Mouse (Mus musculus) hindbrain, embryonic 12.5 days (tissue): Measurements from ENCODE around the gene Mmp15. TPM values are rescaled to one million over a fixed set of nuclear protein-coding genes. Genes with fewer than 3 reads are reported as not detected.
"Not testable (repeated sequence)": the region's sequence is repeated elsewhere in the genome, so short reads cannot be mapped to it uniquely, and the experiment has no call there.

Source experiments
- ATAC-seq: fragments of 200-750 bp; cut with Nextera tagmentation; 2 replicates; pipeline ENCODE4 v1.8.0; 2017; ENCODE audit warnings: moderate TSS enrichment; ENCODE audit not compliant: low FRiP score
- H3K27ac ChIP-seq: fragments of 300-500 bp; sonication (generic); 2 replicates; pipeline ENCODE4 v1.5.1; 2016; ENCODE audit warnings: mild to moderate bottlenecking
- H3K27me3 ChIP-seq: fragments of 300-500 bp; sonication (generic); 2 replicates; pipeline ENCODE4 v1.6.1; 2016; ENCODE audit warnings: mild to moderate bottlenecking
- H3K36me3 ChIP-seq: fragments of 300-500 bp; sonication (generic); 2 replicates; pipeline ENCODE4 v1.6.1; 2016; ENCODE audit warnings: mild to moderate bottlenecking
- H3K4me1 ChIP-seq: fragments of 300-500 bp; sonication (generic); 2 replicates; pipeline ENCODE4 v1.6.1; 2016
- H3K4me2 ChIP-seq: fragments of 300-500 bp; sonication (generic); replicated peaks from 2 replicates; pipeline ENCODE4 v1.6.1; 2016; ENCODE audit warnings: mild to moderate bottlenecking
- H3K4me3 ChIP-seq: fragments of 300-500 bp; sonication (generic); 2 replicates; pipeline ENCODE4 v1.5.1; 2016; ENCODE audit warnings: mild to moderate bottlenecking
- H3K9ac ChIP-seq: fragments of 300-500 bp; sonication (generic); 2 replicates; pipeline ENCODE4 v1.6.1; 2016; ENCODE audit warnings: mild to moderate bottlenecking, moderate library complexity
- H3K9me3 ChIP-seq: fragments of 300-500 bp; sonication (generic); replicated peaks from 2 replicates; pipeline ENCODE4 v1.6.1; 2016; ENCODE audit warnings: mild to moderate bottlenecking
- WGBS: fragments of 180-500 bp; shearing (Covaris S2); methylation state at CpG from one replicate; pipeline ENCODE4 v1.1.7; 2016; 5-methylcytosine and 5-hydroxymethylcytosine counted together
- polyA plus RNA-seq: library from polyadenylated mRNA; unstranded; fragments of >200 nt; fragmentation: Nextera tagmentation; extraction: Ambion mirVana; gene quantifications from 2 replicates; pipeline ENCODE4 v1.2.1, GENCODE M21; 2016

The Mmp15 gene
- polyA plus RNA-seq, 1 experiment from 2014 or later: 31.8 TPM

GRCm38 (mm10) chr8:95369581-95370326 lies 17.7 kb downstream of the Mmp15 start:
- Histone ChIP-seq H3K4me3 (peak overlapping the region; percentile 14; the same call in 1 of the 2 replicates), H3K36me3 (peaks cover 74% of the 10 kb centered on the region), H3K4me1 (0 out of 2 replicates have a peak, but pooled peaks cover 2% of the 10 kb centered on the region), H3K27me3 (no peaks in the 10 kb centered on the region), H3K9ac (no peak overlapping the region), H3K27ac (no peak overlapping the region), H3K4me2 (peak overlapping the region; percentile 37), H3K9me3 (no peaks in the 10 kb centered on the region)
- 57% methylated on average over 20 of the region's 20 CpGs for WGBS
- ATAC-seq: no peak

- H3K4me2 ChIP-seq: no peak overlapping the region
- peaks cover 59% of the 10 kb centered on the region for H3K36me3 ChIP-seq
- H3K9ac ChIP-seq: no peak overlapping the region
- H3K27ac ChIP-seq: no peak overlapping the region
- 0 out of 2 replicates have a peak, but pooled peaks cover 2% of the 10 kb centered on the region for H3K4me1 ChIP-seq
- H3K9me3 ChIP-seq: no peaks in the 10 kb centered on the region
- 90% methylated on average over 12 of the region's 12 CpGs for WGBS
- H3K27me3 ChIP-seq: no peaks in the 10 kb centered on the region
- no peak for ATAC-seq
- no peak overlapping the region for H3K4me3 ChIP-seq
Observed at GRCm38 (mm10) chr8:95373389-95374002, 21.4 kb downstream of the Mmp15 start.

GRCm38 (mm10) chr8:95374429-95374828 lies 22.4 kb downstream of the Mmp15 start:
- Histone ChIP-seq H3K27me3 (no peaks in the 10 kb centered on the region), H3K27ac (no peak overlapping the region), H3K4me1 (no peaks in the 10 kb centered on the region), H3K4me2 (no peak overlapping the region), H3K4me3 (no peak overlapping the region), H3K9me3 (no peaks in the 10 kb centered on the region), H3K36me3 (peaks cover 50% of the 10 kb centered on the region), H3K9ac (no peak overlapping the region)
- ATAC-seq: no peak
- 78% methylated on average over 3 of the region's 3 CpGs for WGBS

- Histone ChIP-seq H3K36me3 (peaks cover 40% of the 10 kb centered on the region), H3K4me3 (no peak overlapping the region), H3K27me3 (no peaks in the 10 kb centered on the region), H3K4me2 (no peak overlapping the region), H3K9ac (no peak overlapping the region), H3K4me1 (no peaks in the 10 kb centered on the region), H3K9me3 (no peaks in the 10 kb centered on the region), H3K27ac (no peak overlapping the region)
- ATAC-seq: no peak
- WGBS: 81% methylated on average over 7 of the region's 7 CpGs
Observed at GRCm38 (mm10) chr8:95375374-95375930, 23.4 kb downstream of the Mmp15 start.

- Histone ChIP-seq H3K4me1 (no peaks in the 10 kb centered on the region), H3K4me2 (no peak overlapping the region), H3K27ac (no peak overlapping the region), H3K9me3 (no peaks in the 10 kb centered on the region), H3K4me3 (no peak overlapping the region), H3K27me3 (no peaks in the 10 kb centered on the region), H3K36me3 (peaks cover 30% of the 10 kb centered on the region), H3K9ac (no peak overlapping the region)
- 86% methylated on average over 12 of the region's 12 CpGs for WGBS
- ATAC-seq: no peak
Observed at GRCm38 (mm10) chr8:95376309-95376999, 24.4 kb downstream of the Mmp15 start.

GRCm38 (mm10) chr8:95377101-95377500 lies 25.0 kb downstream of the Mmp15 start:
- no peaks in the 10 kb centered on the region for H3K27me3 ChIP-seq
- no peak overlapping the region for H3K27ac ChIP-seq
- no peak for ATAC-seq
- H3K4me3 ChIP-seq: no peak overlapping the region
- H3K9me3 ChIP-seq: no peaks in the 10 kb centered on the region
- WGBS: 79% methylated on average over 4 of the region's 4 CpGs
- no peak overlapping the region for H3K4me2 ChIP-seq
- no peaks in the 10 kb centered on the region for H3K4me1 ChIP-seq
- peaks cover 23% of the 10 kb centered on the region for H3K36me3 ChIP-seq
- no peak overlapping the region for H3K9ac ChIP-seq

- no peak overlapping the region for H3K27ac ChIP-seq
- H3K4me1 ChIP-seq: no peaks in the 10 kb centered on the region
- no peak overlapping the region for H3K9ac ChIP-seq
- no peak overlapping the region for H3K4me3 ChIP-seq
- H3K27me3 ChIP-seq: no peaks in the 10 kb centered on the region
- H3K9me3 ChIP-seq: no peaks in the 10 kb centered on the region
- WGBS: 58% methylated on average over 7 of the region's 7 CpGs
- ATAC-seq: no peak
- H3K4me2 ChIP-seq: no peak overlapping the region
- peaks cover 15% of the 10 kb centered on the region for H3K36me3 ChIP-seq
Observed at GRCm38 (mm10) chr8:95377863-95378291, 25.8 kb downstream of the Mmp15 start.

GRCm38 (mm10) chr8:95378928-95379327 lies 26.9 kb downstream of the Mmp15 start:
- H3K9me3 ChIP-seq, H3K4me2 ChIP-seq, H3K36me3 ChIP-seq, H3K27ac ChIP-seq, H3K4me3 ChIP-seq, H3K9ac ChIP-seq, ATAC-seq, H3K4me1 ChIP-seq, H3K27me3 ChIP-seq: not testable (repeated sequence)
- WGBS: 97% methylated on average over 11 of the region's 11 CpGs

GRCm38 (mm10) chr8:95380953-95381352 lies 28.9 kb downstream of the Mmp15 start:
- Histone ChIP-seq H3K4me3 (no peak overlapping the region), H3K4me2 (no peak overlapping the region), H3K27ac (no peak overlapping the region), H3K9me3 (no peaks in the 10 kb centered on the region), H3K4me1 (no peaks in the 10 kb centered on the region), H3K27me3 (no peaks in the 10 kb centered on the region), H3K9ac (no peak overlapping the region), H3K36me3 (no peaks in the 10 kb centered on the region)
- ATAC-seq: no peak

- Histone ChIP-seq H3K4me1 (no peaks in the 10 kb centered on the region), H3K9ac (no peak overlapping the region), H3K4me3 (no peak overlapping the region), H3K4me2 (no peak overlapping the region), H3K9me3 (no peaks in the 10 kb centered on the region), H3K27ac (no peak overlapping the region), H3K36me3 (no peaks in the 10 kb centered on the region), H3K27me3 (no peaks in the 10 kb centered on the region)
- no peak for ATAC-seq
- 81% methylated on average over 3 of the region's 3 CpGs for WGBS
Observed at GRCm38 (mm10) chr8:95381595-95381994, 29.5 kb downstream of the Mmp15 start.

- Histone ChIP-seq H3K27me3 (no peaks in the 10 kb centered on the region), H3K36me3 (no peaks in the 10 kb centered on the region), H3K27ac (no peak overlapping the region), H3K9me3 (no peaks in the 10 kb centered on the region), H3K4me3 (no peak overlapping the region), H3K4me2 (no peak overlapping the region), H3K9ac (no peak overlapping the region), H3K4me1 (no peaks in the 10 kb centered on the region)
- WGBS: 88% methylated on average over 3 of the region's 3 CpGs
- no peak for ATAC-seq
Observed at GRCm38 (mm10) chr8:95384501-95384900, 32.4 kb downstream of the Mmp15 start.

- Histone ChIP-seq H3K4me2 (no peak overlapping the region), H3K4me3 (no peak overlapping the region), H3K27me3 (no peaks in the 10 kb centered on the region), H3K9ac (no peak overlapping the region), H3K4me1 (no peaks in the 10 kb centered on the region), H3K9me3 (no peaks in the 10 kb centered on the region), H3K36me3 (no peaks in the 10 kb centered on the region), H3K27ac (no peak overlapping the region)
- ATAC-seq: no peak
- WGBS: 77% methylated on average over 5 of the region's 5 CpGs
Observed at GRCm38 (mm10) chr8:95386037-95386436, 34.0 kb downstream of the Mmp15 start.
